Mouse (Mus musculus) neural tube, embryonic 12.5 days (tissue): ENCODE measurements around the gene Dusp6. TPM values are rescaled to one million over a fixed set of nuclear protein-coding genes. Genes with fewer than 3 reads are reported as not detected.
"Not testable (repeated sequence)": the region's sequence is repeated elsewhere in the genome, so short reads cannot be mapped to it uniquely, and the experiment has no call there.

Experiments
- ATAC-seq: fragments of 200-750 bp; cut with Nextera tagmentation; 2 replicates; pipeline ENCODE4 v1.8.0; 2017; ENCODE audit warnings: low read depth, mild to moderate bottlenecking, moderate TSS enrichment, moderate library complexity; ENCODE audit not compliant: low FRiP score
- H3K27ac ChIP-seq: fragments of 300-500 bp; sonication (generic); 2 replicates; pipeline ENCODE4 v1.5.1; 2016
- H3K27me3 ChIP-seq: fragments of 300-500 bp; sonication (generic); replicated peaks from 2 replicates; pipeline ENCODE4 v1.6.1; 2016; ENCODE audit warnings: mild to moderate bottlenecking
- H3K36me3 ChIP-seq: fragments of 300-500 bp; sonication (generic); 2 replicates; pipeline ENCODE4 v1.6.1; 2016; ENCODE audit warnings: mild to moderate bottlenecking
- H3K4me1 ChIP-seq: fragments of 300-500 bp; sonication (generic); 2 replicates; pipeline ENCODE4 v1.6.1; 2016
- H3K4me2 ChIP-seq: fragments of 300-500 bp; sonication (generic); replicated peaks from 2 replicates; pipeline ENCODE4 v1.6.1; 2016; ENCODE audit warnings: mild to moderate bottlenecking
- H3K4me3 ChIP-seq: fragments of 300-500 bp; sonication (generic); 2 replicates; pipeline ENCODE4 v1.5.1; 2016
- H3K9ac ChIP-seq: fragments of 300-500 bp; sonication (generic); 2 replicates; pipeline ENCODE4 v1.6.1; 2016; ENCODE audit warnings: mild to moderate bottlenecking
- H3K9me3 ChIP-seq: fragments of 300-500 bp; sonication (generic); 2 replicates; pipeline ENCODE4 v1.6.1; 2016; ENCODE audit warnings: mild to moderate bottlenecking
- WGBS: fragments of 180-500 bp; shearing (Covaris S2); methylation state at CpG from one replicate; pipeline ENCODE4 v1.1.7; 2016; 5-methylcytosine and 5-hydroxymethylcytosine counted together
- polyA plus RNA-seq: library from polyadenylated mRNA; unstranded; fragments of >200 nt; fragmentation: Nextera tagmentation; extraction: Ambion mirVana; gene quantifications from 2 replicates; pipeline ENCODE4 v1.2.1, GENCODE M21; 2016

The Dusp6 gene
- 38.7 and 40.6 TPM in 2 replicates for polyA plus RNA-seq

- Histone ChIP-seq H3K36me3 (no peaks in the 10 kb centered on the region), H3K4me1 (peaks cover 34% of the 10 kb centered on the region), H3K27me3 (no peaks in the 10 kb centered on the region), H3K27ac (peak within 1 kb of the TSS; percentile 72), H3K9ac (peak within 1 kb of the TSS; percentile 86), H3K9me3 (no peaks in the 10 kb centered on the region), H3K4me3 (peak within 1 kb of the TSS; percentile 66), H3K4me2 (peak within 1 kb of the TSS; percentile 85)
- under 1% methylated on average over 29 of the region's 29 CpGs for WGBS
- ATAC-seq, result peak; percentile 95
Measured at GRCm38 (mm10) chr10:99262867-99263379, at the start of gene Dusp6. TSS of gene Dusp6 (plus strand) at chr10:99263231.

GRCm38 (mm10) chr10:99214421-99215299 lies 48.4 kb upstream of the Dusp6 start:
- no peaks in the 10 kb centered on the region for H3K9me3 ChIP-seq
- H3K27me3 ChIP-seq, result no peaks in the 10 kb centered on the region
- H3K4me2 ChIP-seq, result no peak overlapping the region
- ATAC-seq, result no peak
- H3K4me1 ChIP-seq, result no peaks in the 10 kb centered on the region
- H3K36me3 ChIP-seq, result no peaks in the 10 kb centered on the region
- H3K27ac ChIP-seq, result no peak overlapping the region
- no peak overlapping the region for H3K4me3 ChIP-seq
- 89% methylated on average over 15 of the region's 15 CpGs for WGBS
- no peak overlapping the region for H3K9ac ChIP-seq

GRCm38 (mm10) chr10:99216570-99216969 lies 46.5 kb upstream of the Dusp6 start:
- H3K4me2 ChIP-seq, H3K4me3 ChIP-seq, H3K9me3 ChIP-seq, H3K27ac ChIP-seq, H3K27me3 ChIP-seq, H3K4me1 ChIP-seq, H3K36me3 ChIP-seq, ATAC-seq, H3K9ac ChIP-seq: not testable (repeated sequence)
- WGBS, result 90% methylated on average over 15 of the region's 15 CpGs

- Histone ChIP-seq H3K36me3 (no peaks in the 10 kb centered on the region), H3K4me2 (no peak overlapping the region), H3K27me3 (no peaks in the 10 kb centered on the region), H3K9me3 (no peaks in the 10 kb centered on the region), H3K4me1 (no peaks in the 10 kb centered on the region), H3K4me3 (no peak overlapping the region), H3K27ac (no peak overlapping the region), H3K9ac (no peak overlapping the region)
- ATAC-seq, result no peak
- 90% methylated on average over 8 of the region's 8 CpGs for WGBS
Measured at GRCm38 (mm10) chr10:99221540-99221939, 41.5 kb upstream of the Dusp6 start.

GRCm38 (mm10) chr10:99222726-99223125 lies 40.3 kb upstream of the Dusp6 start:
- no peak overlapping the region for H3K4me3 ChIP-seq
- peaks cover under 1% of the 10 kb centered on the region; the same call in 1 of the 2 replicates for H3K4me1 ChIP-seq
- no peaks in the 10 kb centered on the region for H3K27me3 ChIP-seq
- no peak overlapping the region for H3K4me2 ChIP-seq
- no peaks in the 10 kb centered on the region for H3K36me3 ChIP-seq
- H3K9me3 ChIP-seq, result no peaks in the 10 kb centered on the region
- no peak for ATAC-seq
- no peak overlapping the region for H3K9ac ChIP-seq
- no peak overlapping the region for H3K27ac ChIP-seq
- 79% methylated on average over 5 of the region's 5 CpGs for WGBS

GRCm38 (mm10) chr10:99224218-99224617 lies 38.8 kb upstream of the Dusp6 start:
- Histone ChIP-seq H3K27ac (no peak overlapping the region), H3K27me3 (no peaks in the 10 kb centered on the region), H3K36me3 (no peaks in the 10 kb centered on the region), H3K4me3 (no peak overlapping the region), H3K4me2 (no peak overlapping the region), H3K9me3 (no peaks in the 10 kb centered on the region), H3K9ac (no peak overlapping the region), H3K4me1 (peaks cover 13% of the 10 kb centered on the region)
- WGBS, result 85% methylated on average over 3 of the region's 3 CpGs
- ATAC-seq, result no peak

GRCm38 (mm10) chr10:99226782-99227181 lies 36.2 kb upstream of the Dusp6 start:
- Histone ChIP-seq H3K27me3 (no peaks in the 10 kb centered on the region), H3K4me3 (no peak overlapping the region), H3K27ac (no peak overlapping the region), H3K4me2 (no peak overlapping the region), H3K36me3 (no peaks in the 10 kb centered on the region), H3K9me3 (no peaks in the 10 kb centered on the region), H3K9ac (no peak overlapping the region), H3K4me1 (peaks cover 15% of the 10 kb centered on the region)
- no peak for ATAC-seq
- 91% methylated on average over 5 of the region's 5 CpGs for WGBS

- H3K9me3 ChIP-seq, result no peaks in the 10 kb centered on the region
- H3K36me3 ChIP-seq, result no peaks in the 10 kb centered on the region
- H3K27ac ChIP-seq, result no peak overlapping the region
- H3K4me3 ChIP-seq, result no peak overlapping the region
- no peak overlapping the region for H3K9ac ChIP-seq
- no peaks in the 10 kb centered on the region for H3K27me3 ChIP-seq
- H3K4me1 ChIP-seq, result peaks cover 15% of the 10 kb centered on the region
- 41% methylated on average over 17 of the region's 17 CpGs for WGBS
- no peak for ATAC-seq
- peak overlapping the region; percentile 37 for H3K4me2 ChIP-seq
Measured at GRCm38 (mm10) chr10:99227968-99228864, 34.8 kb upstream of the Dusp6 start.

- Histone ChIP-seq H3K36me3 (no peaks in the 10 kb centered on the region), H3K4me1 (peaks cover 15% of the 10 kb centered on the region), H3K27ac (no peak overlapping the region), H3K9ac (no peak overlapping the region), H3K9me3 (no peaks in the 10 kb centered on the region), H3K4me3 (no peak overlapping the region), H3K27me3 (no peaks in the 10 kb centered on the region), H3K4me2 (peak overlapping the region; percentile 37)
- ATAC-seq, result no peak
- WGBS, result 11% methylated on average over 16 of the region's 16 CpGs
Measured at GRCm38 (mm10) chr10:99229031-99229684, 33.9 kb upstream of the Dusp6 start.

GRCm38 (mm10) chr10:99232518-99233227 lies 30.4 kb upstream of the Dusp6 start:
- H3K4me2 ChIP-seq, result no peak overlapping the region
- H3K27me3 ChIP-seq, result no peaks in the 10 kb centered on the region
- H3K9me3 ChIP-seq, result no peaks in the 10 kb centered on the region
- WGBS, result 71% methylated on average over 7 of the region's 7 CpGs
- no peak for ATAC-seq
- no peak overlapping the region for H3K4me3 ChIP-seq
- no peaks in the 10 kb centered on the region for H3K36me3 ChIP-seq
- H3K4me1 ChIP-seq, result peaks cover 14% of the 10 kb centered on the region
- H3K27ac ChIP-seq, result no peak overlapping the region
- no peak overlapping the region for H3K9ac ChIP-seq

- H3K9me3 ChIP-seq, result no peaks in the 10 kb centered on the region
- no peak overlapping the region for H3K4me2 ChIP-seq
- ATAC-seq, result no peak
- no peak overlapping the region for H3K4me3 ChIP-seq
- H3K9ac ChIP-seq, result no peak overlapping the region
- H3K27ac ChIP-seq, result no peak overlapping the region
- H3K4me1 ChIP-seq, result 0 out of 2 replicates have a peak, but pooled peaks cover under 1% of the 10 kb centered on the region
- H3K27me3 ChIP-seq, result no peaks in the 10 kb centered on the region
- 83% methylated on average over 8 of the region's 8 CpGs for WGBS
- no peaks in the 10 kb centered on the region for H3K36me3 ChIP-seq
Measured at GRCm38 (mm10) chr10:99234336-99234735, 28.7 kb upstream of the Dusp6 start.
